Mouse (Mus musculus) kidney, embryonic 15.5 days (tissue): Measurements from ENCODE around the gene Lrrc72. TPM values are rescaled to one million over a fixed set of nuclear protein-coding genes. Genes with fewer than 3 reads are reported as not detected.

Experiments used
- ATAC-seq: fragments of 200-750 bp; cut with Nextera tagmentation; replicated peaks from 2 replicates; pipeline ENCODE4 v1.8.0; 2017; ENCODE audit warnings: moderate TSS enrichment; ENCODE audit not compliant: low FRiP score
- H3K27ac ChIP-seq: fragments of 300-500 bp; sonication (generic); 2 replicates; pipeline ENCODE4 v1.5.1; 2015; ENCODE audit warnings: mild to moderate bottlenecking, inconsistent platforms
- H3K27me3 ChIP-seq: fragments of 300-500 bp; sonication (generic); 2 replicates; pipeline ENCODE4 v1.6.1; 2015; ENCODE audit warnings: inconsistent platforms
- H3K36me3 ChIP-seq: fragments of 300-500 bp; sonication (generic); 2 replicates; pipeline ENCODE4 v1.6.1; 2015; ENCODE audit warnings: inconsistent platforms
- H3K4me1 ChIP-seq: fragments of 300-500 bp; sonication (generic); 2 replicates; pipeline ENCODE4 v1.6.1; 2015; ENCODE audit warnings: inconsistent platforms
- H3K4me2 ChIP-seq: fragments of 300-500 bp; sonication (generic); 2 replicates; pipeline ENCODE4 v1.6.1; 2015; ENCODE audit warnings: moderate library complexity, mild to moderate bottlenecking, inconsistent platforms
- H3K4me3 ChIP-seq: fragments of 300-500 bp; sonication (generic); replicated peaks from 2 replicates; pipeline ENCODE4 v1.5.1; 2015; ENCODE audit warnings: mild to moderate bottlenecking, inconsistent platforms
- H3K9ac ChIP-seq: fragments of 300-500 bp; sonication (generic); 2 replicates; pipeline ENCODE4 v1.6.1; 2015; ENCODE audit warnings: mild to moderate bottlenecking, inconsistent platforms
- H3K9me3 ChIP-seq: fragments of 300-500 bp; sonication (generic); replicated peaks from 2 replicates; pipeline ENCODE4 v1.6.1; 2016; ENCODE audit warnings: inconsistent platforms
- WGBS: fragments of 180-500 bp; shearing (Covaris S2); methylation state at CpG from one replicate; pipeline ENCODE4 v1.1.7; 2015; ENCODE audit warnings: mixed read lengths; 5-methylcytosine and 5-hydroxymethylcytosine counted together
- polyA plus RNA-seq: library from polyadenylated mRNA; unstranded; fragments of >200 nt; fragmentation: Nextera tagmentation; extraction: Ambion mirVana; gene quantifications from 2 replicates; pipeline ENCODE4 v1.2.1, GENCODE M21; 2015

The Lrrc72 gene
- polyA plus RNA-seq, 1 experiment from 2014 or later = not detected

DNA sequence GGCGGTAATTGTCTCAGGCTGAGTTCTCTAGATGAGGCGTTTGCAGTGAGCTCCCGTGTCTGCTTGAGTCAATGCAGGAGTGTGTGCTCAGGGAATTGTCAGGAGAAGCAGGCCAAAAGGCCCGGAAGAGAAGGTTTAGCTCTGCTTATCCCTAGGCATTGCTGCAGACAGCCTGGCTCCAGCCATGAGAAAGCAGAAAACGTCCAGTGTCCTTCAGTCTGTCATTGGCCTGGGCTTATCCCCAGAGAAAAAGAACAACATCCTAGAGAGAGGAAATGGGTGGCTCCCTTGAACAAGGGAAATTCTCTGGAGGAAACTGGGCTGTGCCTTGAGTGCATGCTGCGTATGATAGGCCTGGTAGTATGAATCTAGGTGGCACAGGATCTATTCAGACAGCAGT lies 70.6 kb downstream of the Lrrc72 start:
- H3K27ac ChIP-seq = no peak overlapping the region
- H3K36me3 ChIP-seq = peaks cover 63% of the 10 kb centered on the region
- no peaks in the 10 kb centered on the region for H3K4me1 ChIP-seq
- no peak overlapping the region for H3K4me3 ChIP-seq
- H3K4me2 ChIP-seq = no peak overlapping the region
- no peak overlapping the region for H3K9ac ChIP-seq
- WGBS = 70% methylated on average over 6 of the region's 6 CpGs
- no peaks in the 10 kb centered on the region for H3K9me3 ChIP-seq
- H3K27me3 ChIP-seq = no peaks in the 10 kb centered on the region
- ATAC-seq = no peak

DNA sequence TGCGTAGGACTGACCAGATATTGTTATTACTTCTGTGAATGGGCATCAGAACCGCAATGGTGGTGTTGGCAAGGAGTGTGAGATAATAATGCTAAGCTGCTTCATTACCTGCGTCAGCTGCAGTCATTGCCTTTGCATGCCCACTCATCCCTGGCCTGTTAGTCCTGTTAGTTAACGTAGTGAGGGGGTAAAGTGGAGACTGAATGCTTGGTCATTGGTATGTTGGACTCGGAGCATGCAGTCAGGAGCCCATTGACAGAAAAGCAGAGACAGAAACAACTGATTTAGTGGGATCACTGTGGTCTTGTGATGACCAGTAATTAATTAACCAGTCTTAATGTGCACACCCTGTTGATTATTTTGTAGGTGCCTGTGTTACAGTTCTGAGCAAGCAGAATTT lies 76.0 kb downstream of the Lrrc72 start:
- Histone ChIP-seq H3K27ac (no peak overlapping the region), H3K36me3 (peaks cover 73% of the 10 kb centered on the region), H3K27me3 (no peaks in the 10 kb centered on the region), H3K9me3 (no peaks in the 10 kb centered on the region), H3K4me2 (no peak overlapping the region), H3K9ac (no peak overlapping the region), H3K4me1 (no peaks in the 10 kb centered on the region), H3K4me3 (no peak overlapping the region)
- ATAC-seq = no peak
- 88% methylated on average over 5 of the region's 5 CpGs for WGBS

DNA sequence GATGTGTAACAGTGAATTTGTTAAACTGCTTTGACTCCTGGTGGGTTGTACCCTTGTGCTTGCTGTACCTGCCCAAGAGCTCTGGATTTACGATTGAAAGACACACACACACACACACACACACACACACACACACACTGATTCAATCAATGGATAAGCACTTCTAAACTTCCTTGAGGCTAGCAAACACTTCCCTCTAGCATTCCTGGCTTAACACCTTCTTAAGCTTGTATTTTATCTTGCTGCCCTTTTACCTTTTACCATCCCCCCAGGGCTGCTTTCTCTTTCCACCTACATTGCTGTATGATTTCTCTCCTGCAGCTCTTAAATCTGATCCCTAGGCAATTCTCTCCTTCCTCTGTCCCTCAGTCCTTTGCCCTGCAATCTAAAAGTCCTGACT lies 87.9 kb downstream of the Lrrc72 start:
- Histone ChIP-seq H3K27ac (no peak overlapping the region), H3K4me1 (0 out of 2 replicates have a peak, but pooled peaks cover 5% of the 10 kb centered on the region), H3K27me3 (no peaks in the 10 kb centered on the region), H3K9me3 (no peaks in the 10 kb centered on the region), H3K4me3 (no peak overlapping the region), H3K36me3 (peaks cover 12% of the 10 kb centered on the region), H3K4me2 (no peak overlapping the region), H3K9ac (no peak overlapping the region)
- ATAC-seq = 0 out of 2 replicates have a peak, but pooled peaks have one; percentile 6
- 62% methylated on average over 1 of the region's 1 CpGs for WGBS

DNA sequence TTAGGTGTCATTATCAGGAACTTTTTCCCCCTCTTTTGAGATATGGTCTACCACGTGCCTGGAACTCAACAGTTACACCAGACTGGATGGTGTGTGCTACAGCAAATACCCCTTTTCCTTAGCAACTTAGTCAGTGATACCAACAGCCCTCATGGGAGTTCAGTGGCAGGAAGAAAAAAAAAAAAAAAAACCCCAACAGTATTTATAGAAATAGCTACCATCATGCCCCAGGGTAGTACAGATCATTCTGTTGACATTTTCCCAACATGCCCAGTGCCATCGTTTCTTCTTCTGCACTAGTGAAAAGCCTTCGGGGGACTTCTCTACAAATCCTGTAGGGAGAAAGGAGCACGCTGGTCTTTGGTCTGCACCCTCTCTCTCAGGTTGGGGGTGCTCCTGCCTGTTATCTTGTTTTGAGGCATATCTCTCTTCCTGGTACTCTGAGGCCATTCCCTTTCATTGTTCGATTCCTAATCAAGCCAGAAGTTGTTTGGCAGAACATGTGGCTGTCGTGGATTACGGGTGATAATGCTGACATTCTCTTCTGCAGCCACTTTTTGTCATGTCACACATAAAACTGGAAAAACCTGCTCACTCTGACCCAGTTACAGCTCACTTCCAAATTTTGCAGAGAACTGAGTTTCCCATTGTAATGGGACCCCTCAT lies 88.9 kb downstream of the Lrrc72 start:
- Histone ChIP-seq H3K9ac (no peak overlapping the region), H3K27ac (no peak overlapping the region), H3K4me1 (0 out of 2 replicates have a peak, but pooled peaks cover 5% of the 10 kb centered on the region), H3K4me2 (no peak overlapping the region), H3K27me3 (no peaks in the 10 kb centered on the region), H3K4me3 (no peak overlapping the region), H3K9me3 (no peaks in the 10 kb centered on the region), H3K36me3 (peaks cover 6% of the 10 kb centered on the region; the same call in 1 of the 2 replicates)
- no peak for ATAC-seq
- WGBS = 82% methylated on average over 7 of the region's 7 CpGs

Other genes starting within 250 kb of the Lrrc72 start
- 104 and 110 TPM in 2 replicates for gene Tspan13, start 210.9 kb downstream of the Lrrc72 start, polyA plus RNA-seq
- 36.3 and 36.9 TPM in 2 replicates for gene Ankmy2, start 96.3 kb downstream of the Lrrc72 start, polyA plus RNA-seq
- gene Bzw2, start 95.3 kb downstream of the Lrrc72 start, polyA plus RNA-seq = 221 and 225 TPM in 2 replicates
- gene Sostdc1, start 60.7 kb upstream of the Lrrc72 start, polyA plus RNA-seq = 98.6 and 101 TPM in 2 replicates
- gene Ispd, start 128.1 kb upstream of the Lrrc72 start, polyA plus RNA-seq = 15.2 and 16.8 TPM in 2 replicates
- gene D630036H23Rik, start 128.8 kb upstream of the Lrrc72 start, polyA plus RNA-seq = 1.0 and 1.1 TPM in 2 replicates